Mouse (Mus musculus) left cerebral cortex, postnatal 4 days (tissue): ENCODE measurements around the gene Lmnb2. TPM values are rescaled to one million over a fixed set of nuclear protein-coding genes. Genes with fewer than 3 reads are reported as not detected.
A peak's percentile ranks its signal among the peaks of the same experiment; 100 is the strongest.

ENCODE experiments used
- DNase-seq: peaks from one replicate; pipeline ENCODE4 v3.0.0-alpha.2; 2022
- intact Hi-C: fragments of 180-260 bp; cut with DNase I; formaldehyde crosslinking; loops from one replicate; pipeline ENCODE4 v1.15.1; 2025
- total RNA-seq, 2 experiments: library from RNA; stranded (reverse); gene quantifications; 2 replicates each; pipeline ENCODE4 v1.2.3; 2021

Gene Lmnb2
- total RNA-seq, 2 experiments from 2014 or later, result 28.5 to 35.7 TPM

DNA sequence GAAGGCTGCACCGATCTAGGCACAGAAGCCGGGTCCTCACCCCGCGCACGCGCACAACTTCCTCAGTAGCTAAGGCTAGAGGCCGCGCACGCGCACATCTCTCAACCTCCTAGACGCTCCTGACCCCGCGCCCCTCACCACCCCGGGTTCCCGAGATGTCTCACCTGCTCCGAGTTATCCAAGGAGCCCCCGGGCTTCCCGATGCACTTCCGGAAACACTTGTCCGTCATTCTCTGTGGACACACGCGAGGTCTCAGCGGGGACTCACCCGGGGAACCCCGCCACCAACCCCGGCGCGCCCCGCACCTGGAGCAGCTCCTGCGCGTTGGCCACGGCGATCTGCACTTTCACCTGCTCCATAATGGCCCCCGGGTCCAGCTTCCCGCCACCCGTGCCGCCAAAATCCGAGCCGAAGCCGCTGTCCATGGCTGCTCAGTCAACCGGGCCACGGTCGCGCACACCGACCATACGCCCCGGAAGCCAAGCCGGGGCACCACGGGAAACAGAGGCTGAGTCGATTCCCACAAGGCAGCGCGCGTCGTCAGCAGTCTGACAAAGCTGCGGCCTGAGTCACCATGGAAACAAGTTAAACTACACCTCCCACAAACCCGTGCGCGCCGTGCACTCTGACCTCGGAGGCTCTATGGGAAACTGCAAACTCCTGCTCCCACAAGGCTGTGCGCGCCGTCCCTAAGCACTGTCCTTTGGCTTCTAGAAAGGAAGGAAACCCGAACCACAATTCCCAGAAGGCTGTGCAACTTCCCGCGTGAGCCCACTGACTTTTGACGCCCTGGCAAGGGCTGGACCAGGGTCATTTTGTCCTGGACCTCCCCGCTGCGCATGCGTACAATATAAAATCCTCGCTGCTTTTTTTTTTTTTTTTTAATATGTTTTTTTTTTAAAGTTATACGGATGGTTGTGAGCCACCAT lies 17.5 kb downstream of the Lmnb2 start, which contains the start of gene Timm13:
Gene Timm13, minus strand, starts transcription at position 652 of the 930 bp plus-strand sequence.
- peak; percentile 99 for DNase-seq
- intact Hi-C loops, result no loop called here

DNA sequence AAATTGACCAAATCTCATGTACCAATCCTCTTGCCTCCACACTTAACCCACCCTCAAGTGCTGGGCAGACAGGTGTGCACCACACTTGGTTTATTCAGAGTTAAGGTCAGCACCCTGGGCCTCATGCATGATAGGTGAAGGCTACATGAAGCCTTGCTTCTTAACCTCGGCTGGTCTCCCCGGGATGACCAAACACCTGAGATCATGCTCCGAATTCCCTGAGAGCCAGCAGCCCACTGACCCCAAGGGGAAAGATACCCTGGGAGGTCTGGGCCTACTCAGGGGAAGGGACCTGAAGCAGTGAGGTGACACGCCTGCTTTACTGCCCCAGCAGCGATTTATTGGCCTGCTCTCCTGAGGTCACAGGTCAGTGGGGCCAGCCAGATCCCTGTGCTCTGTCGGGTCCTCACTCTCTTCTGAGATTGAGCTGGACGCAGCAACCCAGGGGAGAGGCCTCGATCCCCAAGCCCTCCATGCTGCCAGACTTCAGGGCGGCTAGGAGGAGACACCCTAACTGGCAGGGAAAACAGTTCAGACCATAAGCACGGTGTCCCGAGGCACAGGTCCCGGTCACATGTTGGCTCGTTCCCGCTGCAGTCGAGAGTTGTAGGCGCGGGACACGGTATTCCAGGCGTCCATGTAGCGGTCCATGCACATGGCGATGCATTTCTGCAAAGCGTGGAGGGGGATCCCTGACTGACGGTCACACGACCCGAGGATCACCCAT lies 18.3 kb downstream of the Lmnb2 start:
- no peak for DNase-seq
- intact Hi-C loops, result no loop called here

DNA sequence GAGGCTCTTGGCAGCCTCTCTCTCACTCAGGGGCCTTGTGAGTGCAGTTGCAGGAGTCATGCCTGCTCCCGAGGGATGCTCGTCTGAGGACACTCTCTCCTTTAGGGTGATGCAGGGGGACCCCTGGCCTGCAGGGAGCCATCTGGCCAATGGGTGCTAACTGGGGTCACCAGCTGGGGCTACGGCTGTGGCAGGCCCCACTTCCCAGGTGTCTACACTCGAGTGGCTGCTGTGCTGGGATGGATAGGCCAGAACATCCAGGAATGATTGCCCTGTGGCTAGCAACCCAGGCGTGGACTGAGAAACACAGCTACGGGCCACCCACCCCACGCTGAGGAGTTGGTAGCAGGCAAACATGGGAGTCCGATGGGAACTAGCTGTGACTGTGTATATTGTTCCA lies 19.0 kb downstream of the Lmnb2 start:
- DNase-seq, result no peak
- intact Hi-C loops, result no loop called here

DNA sequence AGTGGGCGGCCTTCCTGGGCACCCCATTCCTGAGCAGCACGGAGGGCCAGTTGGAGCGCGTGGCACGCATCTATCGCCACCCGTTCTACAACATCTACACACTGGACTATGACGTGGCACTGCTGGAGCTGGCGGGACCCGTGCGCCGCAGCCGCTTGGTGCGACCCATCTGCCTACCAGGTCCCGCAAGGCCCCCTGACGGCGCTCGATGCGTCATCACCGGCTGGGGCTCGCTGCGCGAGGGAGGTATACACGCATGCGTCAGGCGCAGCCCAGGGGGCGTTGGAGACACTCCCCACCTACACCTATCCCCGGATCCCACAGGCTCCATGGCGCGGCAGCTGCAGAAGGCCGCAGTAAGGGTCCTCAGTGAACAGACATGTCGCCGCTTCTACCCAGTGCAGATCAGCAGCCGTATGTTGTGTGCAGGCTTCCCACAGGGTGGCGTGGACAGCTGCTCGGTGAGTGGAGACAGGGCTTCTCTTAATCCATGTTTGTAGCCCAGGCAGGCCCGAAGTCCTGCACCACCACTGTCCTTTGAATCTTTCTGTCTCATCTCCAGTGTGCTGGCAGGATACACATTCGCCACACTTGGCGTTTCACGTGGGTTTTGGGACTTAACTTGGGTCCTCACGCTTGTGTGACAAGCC lies 20.1 kb downstream of the Lmnb2 start:
- intact Hi-C loops, result no loop called here
- DNase-seq, result no peak

DNA sequence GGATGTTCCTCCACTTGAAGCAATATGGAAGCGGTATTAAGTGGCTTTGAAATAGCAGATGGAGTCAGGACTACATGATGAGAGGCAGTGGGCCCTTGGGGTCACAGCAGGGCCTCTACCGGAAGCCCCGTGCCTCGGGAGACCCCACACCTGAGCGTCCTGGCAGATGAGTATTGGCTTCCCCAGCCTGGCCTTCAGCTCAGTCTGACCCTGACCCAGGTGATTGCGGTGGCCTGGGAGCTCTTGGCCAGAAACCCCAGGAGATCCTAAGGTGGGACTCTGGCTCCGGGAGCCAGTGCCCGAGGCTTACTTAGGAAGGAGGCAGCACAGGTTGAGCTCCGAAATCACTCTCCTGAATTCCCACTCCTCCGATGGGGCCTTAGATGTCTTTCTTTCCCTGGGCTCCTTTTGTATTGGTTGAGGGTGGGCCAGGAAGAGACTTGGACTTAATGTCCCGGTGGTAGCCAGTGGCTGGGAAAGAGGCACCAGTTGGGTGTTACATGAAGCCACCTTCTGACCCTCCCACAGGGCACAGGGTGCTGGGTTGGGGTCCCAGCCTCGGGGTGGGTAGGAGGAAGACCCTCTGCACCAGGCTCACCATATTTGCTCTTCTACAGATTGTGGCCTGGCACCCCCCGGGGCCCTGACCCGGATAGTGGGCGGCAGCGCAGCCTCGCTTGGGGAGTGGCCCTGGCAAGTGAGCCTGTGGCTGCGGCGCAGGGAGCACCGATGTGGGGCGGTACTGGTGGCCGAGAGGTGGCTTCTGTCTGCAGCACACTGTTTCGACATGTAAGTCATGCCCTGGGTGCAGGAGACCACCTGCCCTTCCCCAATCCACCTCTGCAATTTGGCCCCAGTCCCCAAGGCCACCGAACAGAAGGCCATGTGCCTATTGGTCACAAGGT lies 21.2 kb downstream of the Lmnb2 start:
- intact Hi-C loops, result no loop called here
- no peak for DNase-seq

DNA sequence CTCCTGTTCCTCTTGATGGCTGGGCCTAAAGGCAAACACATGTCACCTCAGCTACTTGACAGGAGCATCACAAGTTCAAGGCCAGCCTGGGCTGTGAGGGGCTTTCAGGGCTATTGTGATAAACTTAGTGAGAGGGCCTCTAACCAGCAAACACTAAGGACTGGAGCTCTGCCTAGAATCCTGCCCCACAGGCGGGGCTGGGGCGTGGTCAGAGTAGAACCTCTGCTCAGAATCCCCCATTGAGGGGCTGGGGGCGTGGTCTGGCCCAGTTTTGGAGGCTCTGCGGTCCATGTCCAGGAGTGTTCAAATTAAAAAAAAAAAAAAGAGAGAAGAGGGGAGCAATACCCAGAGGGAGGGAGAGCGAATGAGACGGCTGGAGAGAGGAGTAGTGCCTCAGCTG lies 22.3 kb downstream of the Lmnb2 start:
- intact Hi-C loops, result no loop called here

DNA sequence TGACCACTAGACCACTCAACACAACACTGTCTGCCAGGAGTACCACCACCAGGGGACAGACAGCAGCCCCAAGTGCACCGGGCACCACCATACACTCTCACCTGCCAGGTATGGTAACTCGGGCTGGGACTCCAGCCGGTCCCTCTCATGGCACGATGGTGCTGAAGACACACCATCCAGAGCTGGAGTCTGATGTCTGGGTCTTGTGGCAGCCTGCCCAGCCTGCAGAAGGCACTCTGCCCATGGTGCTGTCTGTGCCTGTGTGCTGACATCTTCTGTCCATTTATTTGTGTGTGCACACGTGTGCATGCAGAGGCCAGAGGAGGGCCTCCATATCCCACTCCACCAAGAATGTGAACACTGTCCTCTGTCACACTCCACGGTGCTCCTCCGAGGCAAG lies 22.9 kb downstream of the Lmnb2 start:
- no peak for DNase-seq
- intact Hi-C loops, result no loop called here

More for the DNA sequence above, 22.3 kb downstream of the Lmnb2 start:
- DNase-seq, result no peak

DNA sequence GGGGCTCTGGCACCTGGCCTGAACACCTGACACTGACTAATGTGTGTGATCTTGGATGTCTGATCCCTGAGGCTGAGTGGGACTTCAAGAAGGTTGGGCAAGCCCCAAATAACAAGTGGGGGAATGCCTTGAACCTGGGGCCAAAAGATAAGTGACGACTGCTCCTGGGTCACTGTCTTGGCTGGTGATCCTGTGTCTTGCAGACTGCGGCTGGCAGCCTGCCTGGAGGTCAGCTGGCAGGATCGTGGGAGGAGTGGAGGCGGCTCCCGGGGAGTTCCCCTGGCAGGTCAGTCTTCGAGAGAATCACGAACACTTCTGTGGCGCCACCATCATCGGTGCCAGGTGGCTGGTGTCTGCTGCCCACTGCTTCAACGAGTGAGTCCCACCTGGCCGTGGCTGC lies 30.9 kb downstream of the Lmnb2 start:
- DNase-seq, result peak; percentile 70
- intact Hi-C loops, result no loop called here

DNA sequence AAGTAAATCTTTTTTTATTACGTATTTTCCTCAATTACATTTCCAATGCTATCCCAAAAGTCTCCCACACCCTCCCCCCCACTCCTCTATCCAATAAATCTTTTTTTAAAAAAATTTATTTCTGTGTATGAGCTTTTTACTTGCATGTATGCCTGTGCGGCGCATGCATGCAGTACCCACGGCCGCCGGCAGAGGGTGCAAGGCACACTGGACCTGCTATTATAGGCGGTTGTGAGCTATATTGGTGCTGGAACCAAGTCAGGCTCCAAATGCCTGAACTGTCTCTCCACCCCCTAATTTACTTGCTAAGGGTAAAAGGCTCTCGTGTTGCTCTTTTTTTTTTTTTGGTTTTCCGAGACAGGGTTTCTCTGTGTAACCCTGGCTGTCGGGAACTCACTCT lies 36.7 kb downstream of the Lmnb2 start:
- DNase-seq, result peak; percentile 79
- intact Hi-C loops, result loop anchor here (5.0 kb wide), 1 partner anchor 59 kb away; no protein-coding TSS in a partner anchor

DNA sequence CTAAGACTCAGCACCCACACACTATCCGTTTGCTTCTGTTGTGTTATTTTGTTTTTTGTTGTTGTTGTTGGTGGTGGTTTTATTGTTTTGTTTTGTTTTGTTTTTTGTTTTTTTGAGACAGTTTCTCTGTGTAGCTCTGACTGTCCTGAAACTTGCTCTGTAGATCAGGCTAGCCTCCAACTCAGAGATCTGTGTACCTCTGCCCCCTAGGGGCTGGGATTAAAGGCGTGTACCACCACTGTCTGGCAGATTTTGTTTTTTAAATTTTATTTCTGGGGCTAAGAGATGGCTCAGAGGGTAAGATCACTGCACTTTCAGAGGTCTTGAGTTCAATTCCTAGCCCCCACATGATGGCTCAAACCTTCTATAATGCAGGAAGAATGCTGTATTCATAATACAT lies 37.1 kb downstream of the Lmnb2 start:
- intact Hi-C loops, result loop anchor here (5.0 kb wide), 1 partner anchor 59 kb away; no protein-coding TSS in a partner anchor
- no peak for DNase-seq

DNA sequence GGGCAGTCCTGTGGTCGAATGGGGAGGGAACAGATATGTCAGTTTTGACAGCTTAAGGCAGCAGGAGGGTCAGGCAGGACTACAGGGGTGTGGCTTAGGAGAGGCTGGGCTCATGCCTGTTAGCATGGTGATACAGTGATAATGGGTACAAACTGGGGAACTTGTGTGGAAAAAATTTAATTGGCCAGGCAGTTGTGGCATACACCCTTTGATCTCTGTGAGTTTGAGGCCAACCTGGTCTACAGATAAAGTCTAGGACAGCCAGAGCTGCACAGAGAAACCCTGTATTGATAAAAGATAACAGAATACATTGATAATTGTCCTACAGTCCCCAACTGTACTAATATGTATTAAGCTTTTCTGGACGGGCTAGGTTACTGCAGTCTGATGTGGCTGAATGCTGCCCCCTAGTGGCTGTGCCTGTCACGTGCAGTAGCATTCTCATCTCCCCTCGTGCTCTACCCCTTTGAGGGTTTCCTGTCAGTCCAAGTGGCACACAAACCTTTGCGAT lies 37.9 kb downstream of the Lmnb2 start:
- intact Hi-C loops, result loop anchor here (5.0 kb wide), 1 partner anchor 58 kb away; no protein-coding TSS in a partner anchor
- DNase-seq, result peak; percentile 64

DNA sequence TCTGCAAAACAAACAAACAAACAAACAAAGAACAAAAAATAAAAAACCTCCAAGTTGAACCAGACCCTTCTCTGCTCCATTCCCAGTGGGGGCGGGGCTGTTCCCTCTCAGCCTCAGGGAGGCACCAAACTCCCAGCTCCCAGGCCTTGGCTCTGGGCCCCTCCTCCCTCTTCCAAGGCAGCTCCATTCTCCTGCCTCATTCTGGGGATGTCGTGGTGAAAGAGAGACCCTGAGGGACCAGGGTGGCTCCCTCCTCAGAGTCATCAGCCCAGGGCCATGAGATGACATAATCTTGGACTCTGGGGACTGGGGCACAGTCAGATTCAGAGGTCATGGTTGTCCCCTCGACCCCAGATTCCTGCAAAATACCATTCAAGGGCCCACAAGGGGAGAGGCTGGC lies 41.5 kb downstream of the Lmnb2 start:
- DNase-seq, result no peak
- intact Hi-C loops, result no loop called here

DNA sequence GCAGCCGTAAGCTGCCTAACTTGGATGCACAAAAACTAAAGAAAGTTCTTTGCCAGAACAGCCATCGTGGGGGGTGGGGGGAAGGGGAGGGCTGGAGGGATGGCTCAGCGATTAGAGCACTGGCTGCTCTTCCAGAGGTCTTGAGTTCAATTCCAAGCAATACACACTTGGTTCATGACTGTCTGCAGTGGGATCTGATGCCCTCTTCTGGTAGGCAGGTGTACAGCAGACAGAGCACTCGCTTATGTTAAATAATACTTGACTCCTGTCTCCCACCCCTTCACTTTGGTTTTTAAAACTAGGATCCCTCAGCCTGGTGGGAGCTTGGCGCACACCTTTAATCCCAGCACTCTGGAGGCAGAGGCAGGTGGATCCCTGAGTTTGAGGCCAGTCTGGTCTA lies 42.0 kb downstream of the Lmnb2 start:
- intact Hi-C loops, result no loop called here
- peak; percentile 64 for DNase-seq

DNA sequence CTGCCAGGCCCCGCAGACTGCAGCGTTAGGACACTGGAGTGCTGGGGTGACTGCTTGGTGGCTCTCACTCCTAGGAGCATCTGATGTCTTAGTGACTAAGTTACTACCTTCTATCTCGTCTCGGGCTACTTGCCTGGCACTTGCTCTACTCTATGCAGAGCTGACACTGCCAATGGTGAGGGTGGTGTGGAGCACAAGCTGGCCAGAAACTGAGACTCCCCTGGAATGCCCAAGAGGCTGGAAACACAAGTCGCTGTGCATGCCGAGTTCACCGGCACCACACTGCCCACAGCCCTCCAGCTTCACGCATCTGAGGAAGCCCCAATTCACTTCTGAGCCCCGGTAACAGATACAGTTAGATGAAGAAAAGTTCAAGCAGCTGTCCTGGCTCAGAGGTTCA lies 44.0 kb downstream of the Lmnb2 start:
- DNase-seq, result no peak
- intact Hi-C loops, result no loop called here

DNA sequence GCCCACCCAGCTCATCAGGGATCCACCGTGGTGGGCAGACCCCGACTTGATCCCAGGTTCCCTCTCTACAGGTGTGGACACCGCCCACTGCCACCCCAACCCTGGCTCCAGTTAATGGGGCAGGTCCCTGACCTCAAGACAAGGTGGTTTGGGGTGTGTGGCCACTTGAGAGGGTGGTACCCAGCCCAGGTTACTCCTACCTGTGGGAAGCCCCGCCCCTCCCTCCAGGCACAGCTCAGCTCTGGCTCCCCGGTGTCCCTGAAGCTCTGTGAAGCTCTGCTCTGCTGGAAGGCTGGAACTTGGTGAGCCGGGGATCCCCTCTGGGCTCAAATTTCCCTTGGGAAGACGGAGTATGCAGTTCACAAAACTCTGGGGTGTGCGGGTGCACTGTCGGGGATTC lies 46.5 kb downstream of the Lmnb2 start, which contains the start of gene Tmprss9:
Gene Tmprss9, plus strand, starts transcription at position 268 of the 400 bp plus-strand sequence.
- intact Hi-C loops, result no loop called here
- DNase-seq, result no peak

DNA sequence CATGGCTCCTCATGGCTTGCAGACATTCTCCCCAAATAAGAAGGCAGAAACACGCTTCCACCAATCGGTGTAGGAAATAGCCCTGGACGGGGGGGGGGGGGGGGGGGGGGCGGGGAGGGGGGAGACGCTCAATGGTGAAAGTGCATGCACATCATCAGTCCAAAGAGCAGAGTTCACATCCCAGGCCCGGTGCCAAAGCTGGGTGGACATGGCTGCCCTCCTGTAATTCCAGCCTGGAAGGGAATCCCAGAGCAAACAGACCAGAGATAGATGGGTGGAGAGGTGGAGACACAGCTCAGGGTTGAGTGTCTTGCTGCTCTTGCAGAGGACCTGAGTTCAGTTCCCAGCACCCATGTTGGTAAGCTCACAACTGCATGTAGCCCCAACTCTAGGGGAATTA lies 47.1 kb downstream of the Lmnb2 start:
- DNase-seq, result no peak
- intact Hi-C loops, result no loop called here

DNA sequence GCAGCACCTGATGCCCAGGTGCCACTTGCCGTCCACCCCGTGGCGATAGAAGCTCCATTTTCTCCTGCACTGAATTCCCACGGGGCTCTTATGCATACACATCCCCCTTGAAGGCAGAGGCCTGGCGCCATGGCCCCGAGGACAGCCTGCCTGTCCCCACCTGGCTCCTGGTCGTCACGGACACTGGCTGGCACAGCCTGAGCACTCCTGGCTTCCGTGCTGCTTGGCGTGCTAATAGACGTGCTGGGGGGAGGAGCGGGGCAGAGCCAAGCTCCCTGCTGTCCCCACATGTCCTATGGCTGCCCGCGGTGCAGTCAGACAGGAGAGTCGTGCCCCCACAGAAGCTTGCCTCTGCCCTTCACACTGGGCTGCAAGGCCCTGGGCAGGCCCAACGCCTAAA lies 53.6 kb downstream of the Lmnb2 start:
- peak; percentile 67 for DNase-seq
- intact Hi-C loops, result no loop called here

DNA sequence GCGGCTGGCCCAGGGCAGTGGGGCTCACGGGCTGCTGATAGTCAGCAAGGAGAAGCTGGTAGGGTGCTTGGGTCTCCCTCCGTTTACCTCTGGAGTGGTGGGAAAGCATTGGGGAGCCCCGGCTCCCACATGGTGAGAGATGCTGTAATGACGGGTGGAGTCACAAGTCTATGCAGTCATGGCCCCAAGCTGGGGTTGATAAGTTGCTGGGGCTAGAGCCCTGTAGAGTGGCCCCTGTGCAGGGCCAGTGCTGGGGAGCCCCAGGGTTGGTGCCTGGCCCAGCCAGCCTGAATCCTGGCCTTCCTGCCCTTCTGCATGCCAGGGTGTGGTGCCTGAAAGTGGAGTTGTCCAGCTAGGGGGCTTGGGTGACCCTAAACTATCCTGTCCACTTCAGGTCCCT lies 55.7 kb downstream of the Lmnb2 start:
- intact Hi-C loops, result no loop called here
- DNase-seq, result no peak

DNA sequence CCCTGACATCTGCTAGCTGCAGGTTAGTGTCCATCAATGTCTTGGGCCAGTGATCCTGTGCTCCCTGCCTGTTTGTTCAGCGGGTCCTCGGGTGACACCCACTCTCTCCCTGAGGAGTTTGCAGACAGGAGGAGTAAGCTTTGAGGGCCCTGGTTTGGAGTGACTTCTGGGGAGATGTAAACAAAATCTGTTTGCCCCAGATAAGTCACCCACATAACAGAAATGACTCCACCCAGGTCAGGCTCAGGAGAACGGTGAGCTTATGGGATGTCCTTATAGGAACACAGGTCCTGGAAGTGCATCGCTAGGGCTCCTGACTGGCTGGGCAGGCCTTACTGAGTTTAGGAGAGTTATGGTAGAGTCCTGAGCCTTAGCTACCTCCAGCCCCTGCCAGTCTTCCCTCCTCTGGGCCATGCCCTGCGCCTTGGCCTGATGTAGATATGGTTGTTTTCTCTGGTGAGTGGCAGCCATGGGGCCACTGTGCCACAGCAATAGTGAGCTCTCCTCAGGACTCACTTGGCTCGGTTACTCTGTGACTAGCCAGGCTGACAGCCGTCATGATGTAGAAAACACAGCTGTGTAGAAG lies 59.6 kb downstream of the Lmnb2 start:
- DNase-seq, result no peak
- intact Hi-C loops, result no loop called here
